Mouse (Mus musculus): ENCODE measurements around the gene Gm49630.
"Not testable (repeated sequence)": the region's sequence is repeated elsewhere in the genome, so short reads cannot be mapped to it uniquely, and the experiment has no call there.

DNA sequence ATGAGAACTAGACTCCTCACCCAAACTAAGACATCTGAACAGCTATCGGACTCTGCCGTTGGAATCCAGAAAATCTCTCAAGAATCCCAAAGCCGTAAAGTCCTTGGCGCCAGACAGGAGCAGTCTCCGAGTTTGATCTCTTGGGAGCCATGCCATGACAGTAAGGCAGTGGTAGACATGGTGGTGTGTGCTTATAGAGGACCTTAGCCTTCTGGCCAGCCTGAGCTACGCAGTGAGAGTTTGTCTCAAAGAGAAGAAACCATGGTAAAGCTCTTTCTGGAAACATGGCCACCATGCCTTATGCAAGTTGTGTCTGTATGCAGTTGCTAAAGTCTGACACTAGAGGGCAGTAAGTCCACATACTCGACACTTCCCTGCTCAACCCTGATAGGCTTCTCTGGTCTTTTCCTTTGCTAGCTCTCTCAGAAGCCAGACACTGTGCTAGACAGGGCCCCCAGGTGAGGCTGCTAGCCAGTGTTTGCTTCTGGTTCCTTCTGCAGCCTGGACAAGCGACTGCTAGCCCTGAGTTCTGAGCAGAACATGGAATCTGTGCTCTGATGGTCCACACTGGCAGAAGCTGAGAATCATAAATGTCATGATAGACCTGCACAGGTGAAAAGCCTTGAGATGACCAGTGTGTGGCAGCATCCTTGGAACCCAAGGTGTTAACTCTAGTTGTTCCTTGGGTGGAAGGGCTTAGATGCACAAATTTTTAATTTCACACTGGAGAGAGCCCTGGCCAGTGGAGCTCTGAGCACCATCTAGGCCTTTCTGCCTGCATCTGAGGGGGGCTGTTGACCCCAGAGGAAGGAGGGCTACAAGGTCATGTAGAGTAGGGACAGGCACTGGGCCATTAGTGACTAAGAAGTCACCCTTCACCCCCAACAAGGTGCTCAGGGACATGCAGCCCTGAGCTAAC lies 65.2 kb downstream of the Gm49630 start:
- not testable (repeated sequence) for TF ChIP-seq POLR2A (IDR thresholded peaks at IDR 0.05; ENCODE audit: low read depth, low read length); MAZ (IDR thresholded peaks at IDR 0.05; ENCODE audit: low read depth, low read length); EP300 (IDR thresholded peaks at IDR 0.05; ENCODE audit: low read length); ZC3H11A (IDR thresholded peaks at IDR 0.05; ENCODE audit: low read depth, low read length); SIN3A (IDR thresholded peaks at IDR 0.05; ENCODE audit: low read length); USF1 (IDR thresholded peaks at IDR 0.05; ENCODE audit: low read depth, low read length); RCOR1 (conservative IDR thresholded peaks at IDR 0.05; ENCODE audit: low read depth, low read length); USF2 (conservative IDR thresholded peaks at IDR 0.05; ENCODE audit: low read depth, low read length); MEF2A (IDR thresholded peaks at IDR 0.05; ENCODE audit: borderline replicate concordance, low read depth, low read length); PAX5 (IDR thresholded peaks at IDR 0.05; ENCODE audit: low read length); CHD1 (IDR thresholded peaks at IDR 0.05; ENCODE audit: low read depth, low read length); HCFC1 (IDR thresholded peaks at IDR 0.05; ENCODE audit: low read depth, low read length)
- TF ChIP-seq CTCF (conservative IDR thresholded peaks at IDR 0.05 in 1 of 2, IDR thresholded peaks at IDR 0.05 in 1 of 2; ENCODE audit: low read depth in 2 of 2, low read length in 2 of 2), result peak; percentile 12 to 56; a peak in 2 of 4 replicates
- peak; percentile 58 for TF ChIP-seq SMC3 (IDR thresholded peaks at IDR 0.05; ENCODE audit: low read depth, low read length)
